Mouse (Mus musculus) midbrain, embryonic 11.5 days (tissue): ENCODE data around the gene Gm45799. TPM values are rescaled to one million over a fixed set of nuclear protein-coding genes. Genes with fewer than 3 reads are reported as not detected.

ENCODE experiments used
- ATAC-seq: fragments of 200-750 bp; cut with Nextera tagmentation; 2 replicates; pipeline ENCODE4 v1.8.0; 2017; ENCODE audit warnings: moderate TSS enrichment, moderate library complexity; ENCODE audit not compliant: low FRiP score
- DNase-seq: peaks from one replicate; pipeline ENCODE4 v3.0.0; 2015; ENCODE audit warnings: low spot score; ENCODE audit errors: missing footprints
- H3K27ac ChIP-seq: fragments of 300-500 bp; sonication (generic); 2 replicates; pipeline ENCODE4 v1.5.1; 2014; ENCODE audit warnings: low read depth, low read length
- H3K27me3 ChIP-seq: fragments of 300-500 bp; sonication (generic); 2 replicates; pipeline ENCODE4 v1.6.1; 2014; ENCODE audit warnings: mild to moderate bottlenecking, low read length, moderate library complexity, mixed read lengths; ENCODE audit not compliant: control insufficient read depth, insufficient read depth
- H3K36me3 ChIP-seq: fragments of 300-500 bp; sonication (generic); 2 replicates; pipeline ENCODE4 v1.6.1; 2014; ENCODE audit warnings: mild to moderate bottlenecking, low read length, moderate library complexity, mixed read lengths; ENCODE audit not compliant: control insufficient read depth, insufficient read depth
- H3K4me1 ChIP-seq: fragments of 300-500 bp; sonication (generic); 2 replicates; pipeline ENCODE4 v1.6.1; 2014; ENCODE audit warnings: low read length; ENCODE audit not compliant: control insufficient read depth, insufficient read depth
- H3K4me2 ChIP-seq: fragments of 300-500 bp; sonication (generic); 2 replicates; pipeline ENCODE4 v1.6.1; 2014; ENCODE audit warnings: mild to moderate bottlenecking, moderate library complexity
- H3K4me3 ChIP-seq: fragments of 300-500 bp; sonication (generic); 2 replicates; pipeline ENCODE4 v1.5.1; 2014; ENCODE audit warnings: low read depth, low read length
- H3K9ac ChIP-seq: fragments of 300-500 bp; sonication (generic); 2 replicates; pipeline ENCODE4 v1.6.1; 2014; ENCODE audit warnings: low read length
- H3K9me3 ChIP-seq: fragments of 300-500 bp; sonication (generic); 2 replicates; pipeline ENCODE4 v1.6.1; 2016; ENCODE audit warnings: low read length; ENCODE audit not compliant: control insufficient read depth
- WGBS: fragments of 180-500 bp; shearing (Covaris S2); extraction: QIAGEN DNeasy Blood & Tissue Kit; methylation state at CpG from one replicate; pipeline ENCODE4 v1.1.7; 2014; 5-methylcytosine and 5-hydroxymethylcytosine counted together
- polyA plus RNA-seq: library from polyadenylated mRNA; unstranded; fragments of >200 nt; fragmentation: Nextera tagmentation; extraction: Ambion mirVana; gene quantifications from 2 replicates; pipeline ENCODE4 v1.2.1, GENCODE M21; 2014

The Gm45799 gene
- polyA plus RNA-seq, 1 experiment from 2014 or later, result 10.5 TPM

DNA sequence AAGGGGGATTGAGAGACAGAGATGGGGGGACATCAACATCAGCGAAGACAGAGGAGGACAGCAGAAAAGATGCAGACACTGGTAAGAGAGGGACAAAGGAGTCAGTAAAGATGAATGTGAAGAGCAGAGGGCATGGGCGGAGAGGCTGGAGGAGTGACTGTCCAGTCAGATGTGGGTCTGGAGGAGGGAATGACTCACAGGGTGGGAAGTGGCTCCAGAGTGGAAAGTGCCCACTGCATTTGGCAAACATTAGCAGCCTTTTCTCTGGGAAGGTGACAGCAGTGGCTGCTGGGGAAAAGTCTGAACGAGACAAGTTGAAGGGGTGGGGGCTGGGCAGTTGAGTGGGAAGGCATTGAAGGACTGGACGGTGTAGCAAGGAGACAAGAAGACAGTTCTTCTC lies 19.3 kb upstream of the Gm45799 start:
- peaks cover 23% of the 10 kb centered on the region for H3K36me3 ChIP-seq
- DNase-seq, result no peak
- no peaks in the 10 kb centered on the region for H3K27me3 ChIP-seq
- no peak for ATAC-seq
- WGBS, result 87% methylated on average over 4 of the region's 4 CpGs
- no peak overlapping the region for H3K27ac ChIP-seq
- H3K4me3 ChIP-seq, result no peak overlapping the region
- H3K4me2 ChIP-seq, result no peak overlapping the region
- H3K9me3 ChIP-seq, result no peaks in the 10 kb centered on the region
- H3K4me1 ChIP-seq, result no peaks in the 10 kb centered on the region
- no peak overlapping the region for H3K9ac ChIP-seq

GRCm38 (mm10) chr7:105621646-105622292 lies 18.6 kb upstream of the Gm45799 start:
- Histone ChIP-seq H3K27me3 (no peaks in the 10 kb centered on the region), H3K4me3 (no peak overlapping the region), H3K27ac (no peak overlapping the region), H3K4me1 (no peaks in the 10 kb centered on the region), H3K9ac (no peak overlapping the region), H3K4me2 (no peak overlapping the region), H3K9me3 (no peaks in the 10 kb centered on the region), H3K36me3 (peaks cover 23% of the 10 kb centered on the region)
- ATAC-seq, result no peak
- 75% methylated on average over 8 of the region's 8 CpGs for WGBS
- no peak for DNase-seq

DNA sequence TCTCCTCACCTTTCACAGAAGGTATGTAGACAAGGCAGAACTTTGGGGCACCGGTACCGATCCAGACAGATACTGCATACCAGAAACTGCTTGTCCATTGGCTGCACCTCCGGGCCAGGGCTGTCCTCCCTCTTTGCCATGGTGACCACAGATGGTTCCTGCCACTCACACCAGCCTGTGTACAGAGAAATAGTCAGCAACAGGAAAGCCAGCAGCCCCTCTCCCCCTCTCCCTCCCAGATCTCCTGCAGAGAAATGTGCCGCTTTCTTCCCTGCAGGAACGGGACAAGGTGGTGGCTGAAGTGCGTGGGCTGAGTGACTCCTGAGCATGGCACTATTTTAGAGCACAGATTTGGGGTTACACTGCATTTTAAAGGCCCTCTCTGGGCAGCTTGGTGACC lies 15.0 kb upstream of the Gm45799 start:
- no peak overlapping the region for H3K27ac ChIP-seq
- no peak overlapping the region for H3K4me2 ChIP-seq
- no peaks in the 10 kb centered on the region for H3K27me3 ChIP-seq
- H3K9me3 ChIP-seq, result no peaks in the 10 kb centered on the region
- no peak overlapping the region for H3K9ac ChIP-seq
- ATAC-seq, result no peak
- no peak for DNase-seq
- peaks cover 9% of the 10 kb centered on the region; the same call in 1 of the 2 replicates for H3K36me3 ChIP-seq
- H3K4me1 ChIP-seq, result peaks cover 17% of the 10 kb centered on the region
- no peak overlapping the region for H3K4me3 ChIP-seq
- WGBS, result 82% methylated on average over 6 of the region's 6 CpGs

DNA sequence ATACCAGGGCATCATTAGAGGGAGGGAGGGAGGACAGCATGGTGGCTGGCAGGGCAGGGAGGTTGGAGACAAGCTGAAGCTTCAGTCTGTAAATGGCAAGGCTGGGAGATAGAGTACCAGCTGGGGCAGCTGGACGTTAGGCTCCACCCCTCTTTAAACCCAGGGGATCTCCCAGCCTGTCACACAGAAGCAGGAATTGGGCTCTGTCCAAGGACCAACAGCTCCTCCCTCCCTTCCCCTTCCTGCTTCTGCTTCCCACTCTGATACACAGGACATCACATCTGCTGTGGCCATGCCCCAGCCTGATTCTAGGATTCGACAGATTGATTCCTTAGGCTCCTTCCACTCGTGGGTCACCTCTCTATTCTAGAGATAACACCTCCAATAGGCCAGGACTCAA lies 11.7 kb upstream of the Gm45799 start:
- peaks cover 7% of the 10 kb centered on the region; the same call in 1 of the 2 replicates for H3K36me3 ChIP-seq
- H3K9me3 ChIP-seq, result no peaks in the 10 kb centered on the region
- no peak overlapping the region for H3K9ac ChIP-seq
- 25% methylated on average over 3 of the region's 3 CpGs for WGBS
- H3K27ac ChIP-seq, result no peak overlapping the region
- H3K4me1 ChIP-seq, result peaks cover 24% of the 10 kb centered on the region
- H3K27me3 ChIP-seq, result 0 out of 2 replicates have a peak, but pooled peaks cover 3% of the 10 kb centered on the region
- peak; percentile 19; the same call in 1 of the 2 replicates for ATAC-seq
- H3K4me3 ChIP-seq, result no peak overlapping the region
- H3K4me2 ChIP-seq, result no peak overlapping the region
- DNase-seq, result no peak

GRCm38 (mm10) chr7:105632551-105632972 lies 7.8 kb upstream of the Gm45799 start:
- Histone ChIP-seq H3K9ac (peak overlapping the region; percentile 85), H3K27ac (no peak overlapping the region), H3K4me1 (peaks cover 31% of the 10 kb centered on the region), H3K4me2 (peak overlapping the region; percentile 74), H3K9me3 (no peaks in the 10 kb centered on the region), H3K36me3 (peaks cover 4% of the 10 kb centered on the region), H3K4me3 (peak overlapping the region; percentile 86), H3K27me3 (peaks cover 5% of the 10 kb centered on the region; the same call in 1 of the 2 replicates)
- 19% methylated on average over 4 of the region's 4 CpGs for WGBS
- no peak; the same call in 1 of the 2 replicates for ATAC-seq
- peak; percentile 86 for DNase-seq

- H3K9me3 ChIP-seq, result no peaks in the 10 kb centered on the region
- H3K4me3 ChIP-seq, result peak within 1 kb of the TSS; percentile 86
- DNase-seq, result peak; percentile 99
- H3K27me3 ChIP-seq, result peaks cover 5% of the 10 kb centered on the region; the same call in 1 of the 2 replicates
- peak within 1 kb of the TSS; percentile 74 for H3K4me2 ChIP-seq
- peak within 1 kb of the TSS; percentile 30; the same call in 1 of the 2 replicates for H3K27ac ChIP-seq
- H3K4me1 ChIP-seq, result peaks cover 31% of the 10 kb centered on the region
- 1% methylated on average over 70 of the region's 71 CpGs for WGBS
- H3K9ac ChIP-seq, result peak within 1 kb of the TSS; percentile 85
- H3K36me3 ChIP-seq, result peaks cover 6% of the 10 kb centered on the region
- peak; percentile 91 for ATAC-seq
Observed at GRCm38 (mm10) chr7:105633127-105633800, 7.1 kb upstream of the Gm45799 start, which contains the start of gene Trim3. Trim3 (minus strand) TSS chr7:105633571.

GRCm38 (mm10) chr7:105633801-105634135 lies 6.6 kb upstream of the Gm45799 start:
- peak overlapping the region; percentile 74 for H3K4me2 ChIP-seq
- peaks cover 28% of the 10 kb centered on the region for H3K4me1 ChIP-seq
- peak overlapping the region; percentile 85 for H3K9ac ChIP-seq
- H3K4me3 ChIP-seq, result peak overlapping the region; percentile 86
- no peak; the same call in 1 of the 2 replicates for ATAC-seq
- H3K27me3 ChIP-seq, result peaks cover 5% of the 10 kb centered on the region; the same call in 1 of the 2 replicates
- WGBS, result 7% methylated on average over 10 of the region's 10 CpGs
- H3K36me3 ChIP-seq, result peaks cover 6% of the 10 kb centered on the region
- no peaks in the 10 kb centered on the region for H3K9me3 ChIP-seq
- H3K27ac ChIP-seq, result no peak overlapping the region
- no peak for DNase-seq

DNA sequence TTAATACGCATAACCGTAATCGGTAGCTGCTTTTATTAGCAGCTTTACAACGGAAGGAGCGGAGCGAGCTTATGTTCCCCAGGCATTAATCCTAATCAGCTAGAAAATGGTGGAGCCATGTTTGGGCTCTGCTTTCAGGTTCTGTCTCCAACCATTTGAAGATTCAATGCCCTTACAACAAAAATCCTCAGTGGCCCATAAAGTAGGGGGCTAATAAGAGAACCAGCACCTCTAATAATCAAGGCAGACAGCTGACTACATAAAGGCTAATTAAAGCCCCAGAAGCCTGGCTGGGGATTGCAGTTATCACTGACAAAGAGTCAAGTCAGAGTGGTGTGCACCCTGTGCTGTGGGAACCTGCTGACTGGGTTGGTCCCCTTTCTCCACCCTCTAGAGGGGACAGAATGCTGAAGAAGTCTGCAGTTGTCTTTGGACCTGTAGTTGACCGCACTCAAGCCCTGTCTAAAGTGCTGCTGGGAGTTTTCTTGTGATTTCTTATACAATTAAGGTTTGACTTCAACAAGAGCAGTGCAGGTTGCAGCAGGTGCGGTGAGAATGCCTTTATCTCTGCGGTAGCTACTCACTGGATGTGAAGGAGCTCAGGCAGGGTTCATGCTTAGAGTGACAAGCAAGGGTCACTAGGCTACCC lies 6.0 kb upstream of the Gm45799 start:
- WGBS, result 55% methylated on average over 9 of the region's 9 CpGs
- 0 out of 2 replicates have a peak overlapping the region, but pooled peaks have one; percentile 86 for H3K4me3 ChIP-seq
- peak; percentile 83 for DNase-seq
- H3K36me3 ChIP-seq, result peaks cover 6% of the 10 kb centered on the region
- peaks cover 24% of the 10 kb centered on the region for H3K4me1 ChIP-seq
- ATAC-seq, result no peak
- H3K27me3 ChIP-seq, result peaks cover 5% of the 10 kb centered on the region; the same call in 1 of the 2 replicates
- no peaks in the 10 kb centered on the region for H3K9me3 ChIP-seq
- H3K9ac ChIP-seq, result peak overlapping the region; percentile 85
- H3K27ac ChIP-seq, result no peak overlapping the region
- peak overlapping the region; percentile 74 for H3K4me2 ChIP-seq
